Mouse (Mus musculus) layer of hippocampus, adult 18-20 months (tissue): Measurements from ENCODE around the gene Tgfa. TPM values are rescaled to one million over a fixed set of nuclear protein-coding genes. Genes with fewer than 3 reads are reported as not detected.

Source experiments
- DNase-seq, 2 experiments: peaks; one replicate each; pipeline ENCODE4 v3.0.0; 2022; ENCODE audit warnings: low spot score in 2 of 2
- total RNA-seq, 2 experiments: library from RNA; stranded (reverse); gene quantifications; 2 replicates each; pipeline ENCODE4 v1.2.3; 2021

Tgfa gene
- total RNA-seq, 2 experiments from 2014 or later = 25.3 to 25.4 TPM

DNA sequence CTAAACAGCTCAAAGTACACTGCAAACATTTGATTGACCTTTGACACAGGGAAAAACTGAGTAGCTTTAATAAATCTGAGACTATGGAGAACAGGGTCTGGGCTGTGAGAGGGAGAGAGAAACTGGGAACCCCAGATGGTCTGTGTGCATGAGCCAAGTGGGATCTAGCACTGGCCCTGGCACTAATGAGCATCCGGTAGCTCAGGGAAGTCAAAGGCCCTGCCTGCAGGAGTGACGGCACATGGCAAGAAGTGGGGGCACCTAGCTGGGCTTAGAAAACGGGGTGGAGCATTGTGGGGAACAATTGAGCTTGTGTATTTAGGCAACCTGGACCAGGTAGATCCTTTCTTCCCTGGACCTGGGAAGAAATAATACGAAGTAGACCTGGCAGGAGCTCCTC, 25.1 kb downstream of the Tgfa start:
- no peak for DNase-seq

- DNase-seq = no peak
These were observed 27.4 kb downstream of the Tgfa start for GRCm38 (mm10) chr6:86222381-86222780.

- DNase-seq = no peak
These were observed 30.6 kb downstream of the Tgfa start for GRCm38 (mm10) chr6:86225604-86226003.

DNA sequence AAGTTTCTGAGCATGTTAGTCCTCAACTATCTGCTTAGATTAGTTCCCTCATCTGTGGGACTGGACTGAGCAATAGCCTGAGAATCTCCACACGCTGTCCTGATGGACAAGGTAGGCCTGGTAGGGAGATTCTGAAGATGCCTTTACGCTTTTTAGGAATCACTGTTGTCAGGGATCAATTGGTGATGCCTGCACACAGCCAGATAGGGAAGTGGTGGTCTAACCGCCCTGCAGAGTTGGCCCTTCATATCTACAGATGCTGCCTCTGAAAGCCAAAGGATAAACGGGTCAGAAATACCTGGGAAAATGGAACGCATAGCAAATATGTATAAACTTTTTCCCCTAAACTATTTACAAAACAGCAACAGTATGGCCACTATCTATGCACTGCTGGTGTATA, 37.3 kb downstream of the Tgfa start:
- no peak for DNase-seq

DNA sequence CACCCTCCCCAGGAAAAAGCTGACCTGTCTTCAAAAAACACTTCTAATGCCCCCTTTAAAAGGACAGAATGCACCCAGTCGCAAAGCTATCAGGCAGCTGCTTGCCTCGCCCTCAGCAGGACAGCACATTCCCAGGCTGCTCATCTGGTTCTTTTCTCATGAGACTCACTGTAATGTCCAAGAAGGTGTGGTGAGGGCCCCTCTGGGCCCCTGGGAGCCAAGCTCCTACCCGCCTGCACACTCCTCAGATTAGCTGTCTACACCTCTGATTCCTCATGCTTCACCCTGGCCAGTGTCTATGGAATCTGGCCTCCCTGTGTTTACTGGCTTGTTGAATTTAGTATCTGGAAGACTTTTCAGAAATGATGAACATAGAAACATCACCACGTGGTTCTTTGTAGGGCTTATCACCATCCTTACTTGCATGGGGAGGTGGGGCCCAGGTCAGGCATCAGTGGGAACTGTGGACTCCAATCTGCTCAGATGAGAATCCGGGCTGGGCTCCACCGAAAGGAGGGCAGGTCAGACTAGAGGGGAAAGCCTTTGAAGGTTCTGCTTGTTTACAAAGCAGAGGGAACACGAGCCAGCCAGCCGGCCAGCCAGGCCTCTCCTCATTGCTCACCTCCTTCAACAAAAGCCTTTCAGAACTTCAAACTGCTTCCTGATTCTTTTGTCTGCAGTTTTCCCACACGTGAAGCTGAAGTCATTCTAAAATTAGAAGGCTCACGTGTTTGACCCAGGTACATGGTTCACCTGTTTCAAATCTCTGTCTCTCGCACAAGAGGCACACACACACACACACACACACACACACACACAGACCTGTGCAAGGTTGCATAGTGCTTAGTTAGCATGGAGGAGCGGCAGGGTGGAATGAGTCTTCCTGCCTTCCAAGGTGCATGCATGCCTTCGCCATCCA, 38.7 kb downstream of the Tgfa start:
- no peak for DNase-seq

- DNase-seq = no peak
These were observed 49.8 kb downstream of the Tgfa start for GRCm38 (mm10) chr6:86244866-86245265.

GRCm38 (mm10) chr6:86245965-86246364, 50.9 kb downstream of the Tgfa start:
- no peak for DNase-seq

GRCm38 (mm10) chr6:86248562-86248961, 53.5 kb downstream of the Tgfa start:
- no peak for DNase-seq

DNA sequence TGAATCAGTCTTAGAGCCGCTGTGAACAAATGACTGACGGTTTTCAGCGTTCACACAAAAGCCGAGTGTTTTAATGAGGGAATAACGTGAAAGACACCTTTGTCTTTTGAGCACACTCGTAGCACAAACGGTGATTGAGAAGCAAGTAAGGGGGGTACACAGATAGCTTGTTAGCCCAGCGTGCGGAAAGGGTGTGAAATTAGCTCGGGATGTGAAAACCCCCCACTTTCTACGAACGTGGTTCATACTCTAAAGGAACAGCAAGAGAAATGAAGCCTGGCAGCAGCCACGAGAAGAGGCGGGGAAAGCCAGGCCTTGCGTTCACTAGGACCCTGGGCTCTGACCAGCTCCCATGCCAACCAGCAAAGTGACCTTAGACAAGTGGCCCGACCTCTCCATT, 54.0 kb downstream of the Tgfa start:
- DNase-seq = peak in 1 of 2 experiments; percentile 22

- no peak for DNase-seq
These were observed 55.2 kb downstream of the Tgfa start for GRCm38 (mm10) chr6:86250236-86250635.

DNA sequence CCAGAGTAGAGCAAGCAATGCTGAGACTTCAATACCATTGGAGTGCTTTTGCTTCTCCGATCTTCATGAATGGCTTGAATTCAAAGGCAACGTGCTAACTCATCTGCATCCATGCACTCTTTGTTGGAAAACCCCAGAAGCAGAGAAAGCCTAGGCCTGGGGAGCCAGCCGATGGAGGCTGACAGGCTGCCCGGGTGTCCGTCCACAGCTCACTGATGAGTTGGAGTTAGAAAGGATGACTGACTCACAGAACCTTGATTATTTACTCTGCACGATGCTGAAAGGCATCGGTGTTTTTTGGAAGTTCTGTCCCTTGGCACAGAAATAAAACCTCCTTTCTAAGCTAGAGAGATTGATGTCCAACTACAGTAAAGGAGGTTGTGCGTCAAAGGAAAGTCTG, 55.8 kb downstream of the Tgfa start:
- peak in 1 of 2 experiments; percentile 27 for DNase-seq

DNA sequence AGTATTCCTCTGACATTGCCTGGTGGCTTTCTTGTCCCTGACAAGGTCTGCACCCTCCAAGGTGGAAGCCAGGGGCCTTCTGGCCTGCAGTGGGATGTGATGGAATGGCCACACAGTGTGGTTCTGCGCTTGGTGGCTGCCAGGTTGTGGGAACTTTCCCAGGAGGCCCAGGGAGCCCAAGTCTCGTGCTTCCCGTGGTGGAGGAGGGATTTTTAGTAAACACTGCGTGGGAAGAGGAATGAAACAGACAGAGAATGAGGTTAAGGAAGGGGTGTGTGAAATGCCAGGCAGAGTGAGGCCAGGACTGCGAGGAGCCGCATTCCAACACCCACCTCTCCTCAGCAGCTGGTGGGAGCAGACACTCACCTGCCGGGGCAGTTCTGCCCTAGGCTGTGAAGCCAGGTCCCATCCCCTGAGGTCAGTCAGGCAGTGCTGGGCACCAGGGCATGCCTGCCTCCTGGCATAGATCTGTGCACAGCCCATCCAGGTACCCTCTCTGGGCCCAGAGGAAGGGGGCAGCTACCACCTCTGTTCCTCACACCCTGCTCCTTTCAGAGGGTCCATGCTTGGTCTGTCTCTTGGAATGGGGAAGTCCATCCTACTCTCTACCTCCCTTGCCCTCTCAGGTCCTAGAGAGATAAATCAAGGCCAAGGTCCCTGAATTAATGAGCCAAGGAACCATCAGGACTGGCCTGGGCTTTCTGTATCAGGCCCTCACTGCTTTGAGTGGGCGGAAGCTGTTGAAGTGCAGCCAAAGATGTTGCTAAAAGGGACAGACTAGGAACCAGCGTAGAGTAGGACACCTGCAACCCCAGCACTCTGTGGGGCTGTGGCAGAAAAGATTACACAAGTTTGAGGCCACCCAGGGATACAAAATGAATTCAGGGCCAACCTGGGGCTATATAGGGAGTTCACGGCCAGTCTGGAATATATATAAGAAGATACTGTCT, 57.4 kb downstream of the Tgfa start:
- peak in 1 of 2 experiments; percentile 13 for DNase-seq

- DNase-seq = no peak
These were observed 60.9 kb downstream of the Tgfa start for GRCm38 (mm10) chr6:86255899-86256298.

GRCm38 (mm10) chr6:86259242-86259641, 64.2 kb downstream of the Tgfa start:
- DNase-seq = no peak

DNA sequence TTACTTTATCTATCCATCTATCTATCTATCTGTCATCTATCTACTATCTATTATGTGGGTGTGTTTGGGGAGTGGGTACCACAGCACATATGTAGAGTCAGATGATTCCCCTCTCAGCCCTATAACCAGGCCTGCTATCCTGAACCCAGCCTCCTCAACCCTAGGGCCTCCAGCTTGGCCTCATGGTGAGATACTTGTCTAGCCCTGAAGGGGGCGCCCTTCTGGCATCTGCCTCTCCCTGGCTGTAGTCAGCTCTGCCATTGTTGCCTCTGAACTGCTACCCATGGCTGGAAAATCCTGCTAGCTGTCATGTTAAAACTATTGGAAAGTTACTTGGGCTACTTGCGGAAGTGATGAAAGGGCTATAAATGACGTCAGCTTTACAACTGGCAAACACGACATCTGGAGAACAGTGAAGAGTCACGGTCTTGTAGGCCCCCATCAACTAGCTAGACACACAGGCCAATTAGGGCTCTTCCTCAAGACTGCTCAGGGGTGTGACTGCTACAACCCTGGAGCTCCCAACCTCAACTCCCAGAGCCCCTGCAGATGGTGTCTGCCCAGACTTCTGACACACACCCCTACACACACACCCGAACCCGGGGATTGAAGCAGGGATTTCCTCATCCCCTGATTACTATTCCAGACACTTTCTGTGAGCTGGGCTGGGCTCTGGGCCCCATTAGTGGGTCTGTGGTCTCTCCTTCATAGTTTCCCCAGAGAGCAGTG, 65.5 kb downstream of the Tgfa start:
- no peak for DNase-seq

- no peak for DNase-seq
These were observed 71.8 kb downstream of the Tgfa start for GRCm38 (mm10) chr6:86266786-86267185.

DNA sequence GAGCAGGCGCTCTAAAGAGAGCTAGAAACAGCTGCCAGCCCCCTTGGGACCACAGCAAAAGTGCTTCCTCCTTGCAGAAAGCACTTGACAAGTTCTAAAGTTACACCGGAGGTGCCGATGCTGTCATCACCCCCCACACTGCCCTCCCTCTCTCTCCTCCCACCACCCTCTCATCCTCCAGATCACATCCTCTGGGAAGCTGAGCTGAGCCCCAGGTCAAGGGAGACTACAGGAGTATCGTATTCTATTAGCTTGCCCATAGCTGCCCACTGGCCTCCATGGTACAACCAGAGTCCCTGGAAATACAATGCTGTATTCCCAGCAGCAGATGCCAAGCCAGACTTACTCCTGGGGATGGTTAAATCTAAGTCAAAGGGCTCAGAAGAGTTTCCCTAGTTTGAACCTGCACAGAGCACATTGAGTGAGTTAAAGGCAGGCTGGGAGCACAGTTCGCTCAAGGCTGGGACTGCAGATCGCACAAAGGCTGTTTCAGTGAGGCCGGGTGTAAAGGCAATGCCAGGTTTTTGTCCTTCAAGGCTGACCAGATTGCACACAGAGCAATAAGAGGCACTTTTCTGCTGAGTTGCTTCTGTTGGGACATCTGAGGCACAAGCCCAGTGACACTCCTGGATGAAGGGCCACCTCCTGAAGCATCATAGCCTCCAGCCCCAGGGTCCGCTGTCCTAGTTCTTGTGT, 75.5 kb downstream of the Tgfa start:
- DNase-seq = no peak

GRCm38 (mm10) chr6:86271130-86271529, 76.1 kb downstream of the Tgfa start:
- DNase-seq = no peak

DNA sequence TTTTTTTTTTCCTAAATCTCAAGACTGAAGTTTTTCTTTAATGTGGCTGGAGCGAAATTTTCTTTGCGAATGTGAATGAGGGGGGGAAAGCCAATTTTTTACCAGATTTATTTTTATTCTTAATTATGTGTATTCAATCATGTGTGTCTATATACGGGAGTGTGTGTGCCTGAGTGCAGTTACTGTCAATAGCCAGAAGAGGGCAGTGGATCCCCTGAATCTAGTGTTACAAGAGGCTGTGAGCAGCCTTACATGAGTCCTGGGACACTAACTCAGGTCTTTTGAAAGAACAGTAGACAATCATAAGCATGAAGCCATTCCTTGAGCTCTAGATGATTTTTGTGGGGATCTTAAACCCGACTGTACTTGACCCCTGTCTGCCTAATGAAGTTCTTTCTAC, 80.7 kb downstream of the Tgfa start:
- DNase-seq = no peak

GRCm38 (mm10) chr6:86276816-86277215, 81.8 kb downstream of the Tgfa start:
- no peak for DNase-seq

GRCm38 (mm10) chr6:86277620-86278019, 82.6 kb downstream of the Tgfa start:
- DNase-seq = no peak
